33 mouse cellular contexts compared by ENCODE assay signal in the genomic region with DNA sequence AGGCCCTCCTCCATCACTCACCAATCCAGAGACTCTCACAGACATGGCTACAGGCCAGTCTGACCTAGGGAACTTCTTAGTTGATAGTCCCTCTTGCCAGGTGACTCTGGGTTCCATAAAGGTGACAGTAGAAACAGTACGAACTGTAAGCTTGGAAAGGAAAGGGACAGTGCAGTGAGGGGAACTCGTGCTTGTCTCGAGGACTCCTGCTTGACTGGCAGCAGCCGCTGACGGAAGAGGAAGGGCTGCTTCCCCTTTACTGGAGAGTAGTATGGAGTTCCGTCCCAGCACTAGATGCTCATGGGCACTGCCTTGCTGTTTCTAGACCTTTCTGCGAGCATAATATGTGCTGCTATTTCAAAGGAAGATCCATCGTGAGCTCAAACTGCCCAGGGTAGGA. TPM values are rescaled to one million over a fixed set of nuclear protein-coding genes. Genes with fewer than 3 reads are reported as not detected.
A peak's percentile ranks its signal among the peaks of the same experiment; 100 is the strongest.
DNase-seq lines count a peak whose midpoint lies in the region; ATAC-seq and TF ChIP-seq lines count a peak whose summit lies in the region.
"Had no signal": no experiment of that assay in that cellular context is flagged by ENCODE, and none has a peak within 500 bp of the region (broad histone marks: within the 10 kb centered on the region; RNA-seq: fewer than 3 reads in every experiment).

No protein-coding gene starts in this region.

- TF ChIP-seq EP300 in liver, postnatal 0 days (IDR thresholded peaks at IDR 0.05; ENCODE audit: low read depth), result no peak

- peak; percentile 24 for DNase-seq in gastrocnemius, adult 2 months
- no peak for DNase-seq in gastrocnemius, adult 8-10 months (ENCODE audit: low spot score in 2 of 2)
- no peak for DNase-seq in liver, postnatal 0 days
- no peak for DNase-seq in liver
- no peak for DNase-seq in right cerebral cortex, postnatal 36 days (ENCODE audit: low spot score in 2 of 2)
- DNase-seq: adrenal gland, adult 2 months; adrenal gland, postnatal 36 days; cerebellum, adult 11 months; cerebellum, adult 9-11 months; gastrocnemius, postnatal 25 days; heart, adult 2 months; heart, postnatal 10 days; kidney, adult 11 months; kidney, postnatal 36 days; left cerebral cortex, postnatal 4 days; lung, adult 2 months; lung, postnatal 10 days; right cerebral cortex, postnatal 25 days; spleen, adult 18-20 months; thymus, adult 2 months; thymus, postnatal 36 days had no signal

- no peak for ATAC-seq in liver, postnatal 0 days
- ATAC-seq in granulocyte monocyte progenitor cell, adult 5-6 weeks (replicated peaks; ENCODE audit: poor library complexity, severe bottlenecking), result peak; percentile 94
- peak; percentile 64 for ATAC-seq in neutrophil, adult 5-6 weeks (ENCODE audit: extremely low read depth, insufficient number of reproducible peaks, low FRiP score, poor library complexity, severe bottlenecking)
- no peak for ATAC-seq in hindbrain, embryonic 16.5 days
- ATAC-seq: activated CD4-positive, CD25-positive, alpha-beta regulatory T cell, adult 4 months; inflammation-experienced regulatory T-cells, adult 6 months; midbrain, embryonic 13.5 days had no signal

- peak overlapping the region; percentile 24; the same call in 1 of the 2 replicates for H3K27ac ChIP-seq in gastrocnemius, adult 2 months
- 0 out of 2 replicates have a peak overlapping the region, but pooled peaks have one; percentile 8 for H3K27ac ChIP-seq in liver, postnatal 0 days (ENCODE audit: low read depth)
- H3K27ac ChIP-seq in hindbrain, embryonic 16.5 days (ENCODE audit: low read depth, low read length), result no peak overlapping the region
- H3K27ac ChIP-seq: forebrain, embryonic 12.5 days; heart, adult 2 months; heart, embryonic 13.5 days; hindbrain, embryonic 14.5 days; limb, embryonic 15.5 days; midbrain, embryonic 13.5 days had no signal

- peaks cover 34% of the 10 kb centered on the region for H3K36me3 ChIP-seq in liver, postnatal 0 days (replicated peaks; ENCODE audit: insufficient read depth, low read length)
- H3K36me3 ChIP-seq in hindbrain, embryonic 16.5 days (ENCODE audit: control insufficient read depth, insufficient read depth, low read length), result peaks cover 26% of the 10 kb centered on the region

- WGBS in liver, postnatal 0 days (ENCODE audit: insufficient replicate concordance), result 61% methylated on average over 8 of the region's 8 CpGs
- 95% methylated on average over 8 of the region's 8 CpGs for WGBS in hindbrain, embryonic 16.5 days

- H3K9ac ChIP-seq in liver, postnatal 0 days (replicated peaks), result no peak overlapping the region
- H3K9ac ChIP-seq in hindbrain, embryonic 16.5 days (ENCODE audit: low read depth, low read length), result no peak overlapping the region
- H3K9ac ChIP-seq: forebrain, embryonic 12.5 days; heart, embryonic 13.5 days; hindbrain, embryonic 14.5 days; limb, embryonic 15.5 days; midbrain, embryonic 13.5 days had no signal

- no peaks in the 10 kb centered on the region for H3K27me3 ChIP-seq in liver, postnatal 0 days (ENCODE audit: insufficient read depth, low read length)
- no peaks in the 10 kb centered on the region for H3K27me3 ChIP-seq in hindbrain, embryonic 16.5 days (replicated peaks; ENCODE audit: control insufficient read depth, insufficient read depth, low read length)
- H3K27me3 ChIP-seq: CH12.LX; forebrain, embryonic 12.5 days; heart, embryonic 13.5 days; limb, embryonic 15.5 days; midbrain, embryonic 13.5 days had no signal

- no peaks in the 10 kb centered on the region for H3K9me3 ChIP-seq in liver, postnatal 0 days (ENCODE audit: low read length)
- no peaks in the 10 kb centered on the region for H3K9me3 ChIP-seq in hindbrain, embryonic 16.5 days (ENCODE audit: control insufficient read depth, low read length)
- H3K9me3 ChIP-seq: forebrain, embryonic 12.5 days; heart, embryonic 13.5 days; limb, embryonic 15.5 days; midbrain, embryonic 13.5 days had no signal

- TF ChIP-seq CTCF in gastrocnemius, adult 2 months (IDR thresholded peaks at IDR 0.05), result no peak
- no peak for TF ChIP-seq CTCF in liver, postnatal 0 days (IDR thresholded peaks at IDR 0.05; ENCODE audit: low read depth)

- intact Hi-C loops in gastrocnemius, adult 2 months (cut with DNase I), result no loop called here

- H3K4me2 ChIP-seq in liver, postnatal 0 days (ENCODE audit: low read depth, low read length), result no peak overlapping the region
- no peak overlapping the region for H3K4me2 ChIP-seq in hindbrain, embryonic 16.5 days (ENCODE audit: low read length)
- H3K4me2 ChIP-seq: forebrain, embryonic 12.5 days; heart, embryonic 13.5 days; hindbrain, embryonic 14.5 days; limb, embryonic 15.5 days; midbrain, embryonic 13.5 days had no signal

- no peak overlapping the region for H3K4me3 ChIP-seq in gastrocnemius, adult 2 months
- H3K4me3 ChIP-seq in liver, postnatal 0 days (ENCODE audit: low read depth, low read length), result no peak overlapping the region
- H3K4me3 ChIP-seq in hindbrain, embryonic 16.5 days (ENCODE audit: low read length), result no peak overlapping the region
- H3K4me3 ChIP-seq: erythroblast, embryonic 14.5 days; forebrain, embryonic 12.5 days; heart, adult 2 months; heart, embryonic 13.5 days; limb, embryonic 15.5 days; midbrain, embryonic 13.5 days had no signal

- H3K4me1 ChIP-seq in liver, postnatal 0 days (ENCODE audit: insufficient read depth), result no peaks in the 10 kb centered on the region
- H3K4me1 ChIP-seq in hindbrain, embryonic 16.5 days (ENCODE audit: control insufficient read depth, insufficient read depth, low read depth, low read length), result no peaks in the 10 kb centered on the region
- H3K4me1 ChIP-seq: forebrain, embryonic 12.5 days; heart, embryonic 13.5 days; limb, embryonic 15.5 days; midbrain, embryonic 13.5 days had no signal

RNA-seq across cellular contexts. Expression of a gene that starts 18.7 kb away (rescaled TPM):
- 1 to 10 TPM; 4.1 to 5.8 TPM for total RNA-seq in gastrocnemius, adult 2 months (2021)
- 1 to 10 TPM; 1.5 to 4.5 (median 3.4) TPM for total RNA-seq in gastrocnemius, adult 8-10 months (2022)
- 76.4 and 80.8 TPM in 2 replicates for polyA plus RNA-seq in liver, postnatal 0 days (2015; fragmentation: Nextera tagmentation; extraction: Ambion mirVana)
- total RNA-seq in granulocyte monocyte progenitor cell, adult 5-6 weeks (2014; fragmentation: Nextera tagmentation), result 67.6 and 85.8 TPM in 2 replicates
- total RNA-seq in granulocyte monocyte progenitor cell, adult 5-6 weeks (2017), result 49.5 and 56.7 TPM in 2 replicates
- 14.0 and 16.1 TPM in 2 replicates for total RNA-seq in neutrophil, adult 5-6 weeks (2017)
- 43.8 and 43.9 TPM in 2 replicates for polyA plus RNA-seq in hindbrain, embryonic 16.5 days (2015; fragmentation: Nextera tagmentation; extraction: Ambion mirVana)

RNA-seq across cellular contexts. Expression of a gene that starts 22.9 kb away (rescaled TPM):
- total RNA-seq in gastrocnemius, adult 2 months (2021), result 10 to 100 TPM; 33.2 to 40.4 TPM
- 10 to 100 TPM; 36.6 to 41.4 (median 38.9) TPM for total RNA-seq in gastrocnemius, adult 8-10 months (2022)
- 54.6 and 57.6 TPM in 2 replicates for polyA plus RNA-seq in liver, postnatal 0 days (2015; fragmentation: Nextera tagmentation; extraction: Ambion mirVana)
- total RNA-seq in granulocyte monocyte progenitor cell, adult 5-6 weeks (2014; fragmentation: Nextera tagmentation), result 97.6 and 127 TPM in 2 replicates
- total RNA-seq in granulocyte monocyte progenitor cell, adult 5-6 weeks (2017), result 170 and 172 TPM in 2 replicates
- 39.8 and 64.0 TPM in 2 replicates for total RNA-seq in neutrophil, adult 5-6 weeks (2017)
- polyA plus RNA-seq in hindbrain, embryonic 16.5 days (2015; fragmentation: Nextera tagmentation; extraction: Ambion mirVana), result 72.7 and 85.8 TPM in 2 replicates

RNA-seq across cellular contexts. Expression of a gene that starts 46.0 kb away (rescaled TPM):
- 10 to 100 TPM; 14.1 to 22.4 TPM for total RNA-seq in gastrocnemius, adult 2 months (2021)
- total RNA-seq in gastrocnemius, adult 8-10 months (2022), result 10 to 100 TPM; 14.2 to 17.6 (median 16.4) TPM
- 18.6 and 20.9 TPM in 2 replicates for polyA plus RNA-seq in liver, postnatal 0 days (2015; fragmentation: Nextera tagmentation; extraction: Ambion mirVana)
- total RNA-seq in granulocyte monocyte progenitor cell, adult 5-6 weeks (2014; fragmentation: Nextera tagmentation), result 181 and 224 TPM in 2 replicates
- total RNA-seq in granulocyte monocyte progenitor cell, adult 5-6 weeks (2017), result 223 and 286 TPM in 2 replicates
- 9.2 and 12.2 TPM in 2 replicates for total RNA-seq in neutrophil, adult 5-6 weeks (2017)
- 43.0 and 45.2 TPM in 2 replicates for polyA plus RNA-seq in hindbrain, embryonic 16.5 days (2015; fragmentation: Nextera tagmentation; extraction: Ambion mirVana)

Comparison
In these comparisons a context has a peak if more than half of its experiments do, and no peak if none do; other contexts are left out.
1. ATAC-seq: peak in granulocyte monocyte progenitor cell, adult 5-6 weeks (single experiment) and neutrophil, adult 5-6 weeks (single experiment); none in liver, postnatal 0 days (single experiment) and hindbrain, embryonic 16.5 days (single experiment).
2. RNA of a gene that starts 46.0 kb away (total RNA-seq): 181 to 286 TPM in granulocyte monocyte progenitor cell, adult 5-6 weeks; 14.1 to 22.4 TPM in gastrocnemius, adult 2 months, 14.2 to 17.6 TPM in gastrocnemius, adult 8-10 months and 9.2 to 12.2 TPM in neutrophil, adult 5-6 weeks; every median in the first group is over 4 times any median in the second.